Mouse (Mus musculus): ENCODE data around the gene Ywhag. TPM values are rescaled to one million over a fixed set of nuclear protein-coding genes. Genes with fewer than 3 reads are reported as not detected.

Gene Ywhag
- polyA plus RNA-seq, 1 experiment: 80.3 TPM

DNA sequence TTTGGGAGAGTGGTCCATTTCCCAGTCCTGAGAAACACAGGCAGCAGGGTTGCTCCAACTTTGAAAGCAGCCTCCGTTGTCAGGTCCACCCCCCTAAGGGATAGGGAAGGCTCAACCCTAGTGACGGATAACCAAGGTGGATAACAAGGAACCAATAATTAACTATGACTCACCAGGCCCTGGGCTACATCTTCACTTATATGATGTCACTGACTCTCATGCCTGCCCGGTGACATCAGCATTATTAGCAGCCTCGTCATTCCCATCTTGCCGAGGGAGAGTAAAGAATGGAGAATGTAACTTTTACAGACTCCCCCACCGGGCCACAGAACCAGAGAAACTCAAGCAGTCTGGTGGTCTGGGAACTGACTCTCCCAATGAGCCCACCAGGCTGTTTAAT is 49.8 kb downstream of the Ywhag start:
- no peak for TF ChIP-seq CTCF (IDR thresholded peaks at IDR 0.05; ENCODE audit: insufficient read depth, low read length)
- TF ChIP-seq POLR2A (IDR thresholded peaks at IDR 0.05; ENCODE audit: borderline replicate concordance, extremely low read depth, low read depth, low read length): no peak
- H3K4me3 ChIP-seq (replicated peaks; ENCODE audit: extremely low read depth, low read depth, low read length): no peak overlapping the region
- WGBS: 71% methylated on average over 6 of the region's 6 CpGs
- peaks cover 5% of the 10 kb centered on the region for H3K4me1 ChIP-seq (ENCODE audit: control insufficient read depth, insufficient read depth, low read length)
- DNase-seq: no peak

DNA sequence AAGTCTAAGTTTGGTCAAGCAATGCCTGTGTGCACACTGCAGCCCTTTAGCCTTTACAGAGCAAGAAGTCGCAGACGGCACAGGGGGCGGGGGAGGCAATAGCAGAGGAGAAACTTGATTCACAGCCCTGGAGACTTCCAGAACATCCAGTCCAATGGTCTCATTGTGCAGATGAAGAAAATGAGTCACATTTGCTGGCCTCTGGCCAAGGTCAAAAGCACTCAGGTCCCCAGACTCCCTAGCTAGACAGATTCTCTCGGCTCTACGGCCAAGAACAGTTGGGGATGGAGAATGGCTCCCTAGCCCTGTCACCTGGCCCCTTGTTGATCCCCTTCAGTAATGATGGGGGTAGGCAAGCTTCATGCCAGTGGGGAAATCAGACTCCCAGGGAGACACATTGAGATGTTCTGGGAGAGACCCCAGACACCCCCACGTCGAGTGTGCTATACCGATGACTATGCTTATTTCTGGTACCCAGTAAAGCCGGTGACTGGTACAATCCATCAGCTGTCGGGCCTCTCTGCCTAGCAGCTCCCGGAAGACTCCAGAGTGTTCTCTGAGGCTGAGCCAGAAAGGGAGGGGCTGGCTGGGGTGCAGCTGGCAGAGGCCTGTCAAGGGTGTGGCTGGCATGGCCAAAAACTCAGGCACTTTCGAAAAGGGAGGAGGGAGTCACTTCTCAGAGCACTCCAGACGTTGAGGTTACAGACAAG is 54.8 kb downstream of the Ywhag start:
- H3K4me3 ChIP-seq (replicated peaks; ENCODE audit: extremely low read depth, low read depth, low read length): no peak overlapping the region
- peak; percentile 90 for DNase-seq
- WGBS: 12% methylated on average over 13 of the region's 13 CpGs
- H3K4me1 ChIP-seq (ENCODE audit: control insufficient read depth, insufficient read depth, low read length): peaks cover 16% of the 10 kb centered on the region
- TF ChIP-seq CTCF (IDR thresholded peaks at IDR 0.05; ENCODE audit: insufficient read depth, low read length) (no peak), POLR2A (IDR thresholded peaks at IDR 0.05; ENCODE audit: borderline replicate concordance, extremely low read depth, low read depth, low read length) (no peak; the same call in 1 of the 2 replicates)

DNA sequence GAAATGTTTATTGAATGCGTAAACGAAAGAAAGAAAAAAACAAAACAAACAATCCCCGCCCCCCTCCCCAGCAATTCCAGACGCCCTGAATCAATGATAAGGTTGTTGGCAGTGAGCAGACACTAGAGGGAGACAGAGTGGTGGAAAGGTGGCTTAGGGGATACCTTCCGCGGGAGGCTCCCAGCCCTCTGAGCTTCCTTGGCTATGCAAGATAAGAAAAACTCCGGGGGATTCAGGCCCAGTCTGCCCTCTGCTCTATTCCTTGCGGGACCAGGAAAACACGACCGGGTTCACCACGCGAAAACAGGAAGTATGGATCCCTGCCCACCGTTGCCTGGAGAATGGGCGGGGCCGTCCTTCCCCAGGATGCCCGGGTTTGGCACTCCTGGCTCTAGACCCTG is 56.6 kb downstream of the Ywhag start:
- Histone ChIP-seq H3K4me3 (replicated peaks; ENCODE audit: extremely low read depth, low read depth, low read length) (peak overlapping the region; percentile 69), H3K4me1 (ENCODE audit: control insufficient read depth, insufficient read depth, low read length) (peaks cover 16% of the 10 kb centered on the region)
- TF ChIP-seq POLR2A (IDR thresholded peaks at IDR 0.05; ENCODE audit: borderline replicate concordance, extremely low read depth, low read depth, low read length) (peak; percentile 63; the same call in 1 of the 2 replicates), CTCF (IDR thresholded peaks at IDR 0.05; ENCODE audit: insufficient read depth, low read length) (peak; percentile 70)
- WGBS: under 1% methylated on average over 16 of the region's 16 CpGs
- peak; percentile 65 for DNase-seq

DNA sequence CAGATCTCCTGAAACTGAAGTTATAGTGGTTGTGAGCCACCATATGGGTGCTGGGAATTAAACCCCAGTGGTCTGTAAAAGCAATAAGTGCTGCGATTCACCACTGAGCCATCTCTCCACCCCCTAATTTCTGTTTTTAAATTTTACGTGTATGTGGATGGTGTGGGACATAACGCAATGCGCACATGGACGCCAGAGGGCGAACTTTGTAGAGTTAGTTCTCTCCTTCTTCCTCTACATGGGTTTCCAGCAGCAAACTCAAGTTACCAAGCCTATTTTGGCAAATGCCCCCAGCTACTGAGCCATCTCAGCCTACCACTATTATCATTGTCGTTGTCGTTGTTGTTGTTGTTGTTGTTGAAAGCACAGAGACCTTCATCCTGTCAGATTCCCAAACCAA is 57.2 kb downstream of the Ywhag start:
- H3K4me1 ChIP-seq (ENCODE audit: control insufficient read depth, insufficient read depth, low read length): peaks cover 16% of the 10 kb centered on the region
- H3K4me3 ChIP-seq (replicated peaks; ENCODE audit: extremely low read depth, low read depth, low read length): no peak overlapping the region
- WGBS: 10% methylated on average over 8 of the region's 8 CpGs
- DNase-seq: peak; percentile 74
- TF ChIP-seq CTCF (IDR thresholded peaks at IDR 0.05; ENCODE audit: insufficient read depth, low read length): peak; percentile 61
- no peak for TF ChIP-seq POLR2A (IDR thresholded peaks at IDR 0.05; ENCODE audit: borderline replicate concordance, extremely low read depth, low read depth, low read length)

DNA sequence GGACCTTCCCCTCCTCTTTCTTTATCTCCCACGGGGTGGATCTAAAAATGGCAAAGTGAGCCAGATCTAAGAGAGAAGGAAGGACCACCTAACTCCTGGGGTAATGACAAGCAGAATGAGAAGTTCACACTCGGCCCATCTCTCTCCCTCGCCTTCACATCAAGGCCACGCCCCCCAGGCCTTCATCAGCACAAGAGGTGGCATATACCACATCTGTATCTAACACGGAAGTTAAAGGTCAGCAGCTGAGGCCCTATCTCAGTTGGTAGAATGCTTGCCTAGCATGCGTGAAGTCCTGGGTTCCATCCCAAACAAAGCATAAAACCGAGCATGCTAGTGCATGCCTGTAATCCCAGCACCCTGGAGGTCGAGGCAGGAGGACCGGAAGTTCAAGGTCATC is 60.7 kb downstream of the Ywhag start:
- no peak for DNase-seq
- Histone ChIP-seq H3K4me1 (ENCODE audit: control insufficient read depth, insufficient read depth, low read length) (peaks cover 6% of the 10 kb centered on the region), H3K4me3 (replicated peaks; ENCODE audit: extremely low read depth, low read depth, low read length) (no peak overlapping the region)
- whole genome bisulfite sequencing: 63% methylated on average over 9 of the region's 9 CpGs
- TF ChIP-seq POLR2A (IDR thresholded peaks at IDR 0.05; ENCODE audit: borderline replicate concordance, extremely low read depth, low read depth, low read length) (no peak), CTCF (IDR thresholded peaks at IDR 0.05; ENCODE audit: insufficient read depth, low read length) (no peak)

DNA sequence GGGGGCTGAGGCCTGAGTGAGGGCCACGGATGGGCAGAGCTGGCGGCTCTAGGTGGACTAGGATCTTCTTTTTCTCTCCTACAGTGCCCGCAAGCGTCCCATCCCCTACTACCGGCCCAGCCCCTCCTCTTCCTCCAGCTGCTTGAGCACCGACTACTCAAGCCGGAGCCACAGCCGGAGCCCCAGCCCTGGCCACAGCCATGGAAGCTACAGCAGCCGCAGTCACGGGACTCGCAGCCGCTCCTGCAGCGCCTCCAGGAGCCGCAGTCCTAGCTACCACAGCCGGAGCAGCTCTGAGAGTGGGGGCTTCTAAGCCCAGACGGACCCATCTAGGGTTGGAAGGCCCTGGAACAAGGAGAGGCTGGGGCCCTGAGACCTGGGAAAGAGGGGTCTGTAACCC is 61.4 kb downstream of the Ywhag start:
- TF ChIP-seq POLR2A (IDR thresholded peaks at IDR 0.05; ENCODE audit: borderline replicate concordance, extremely low read depth, low read depth, low read length) (no peak), CTCF (IDR thresholded peaks at IDR 0.05; ENCODE audit: insufficient read depth, low read length) (no peak)
- 11% methylated on average over 16 of the region's 16 CpGs for WGBS
- DNase-seq: no peak
- peaks cover 3% of the 10 kb centered on the region; the same call in 1 of the 2 replicates for H3K4me1 ChIP-seq (ENCODE audit: control insufficient read depth, insufficient read depth, low read length)
- H3K4me3 ChIP-seq (replicated peaks; ENCODE audit: extremely low read depth, low read depth, low read length): no peak overlapping the region

DNA sequence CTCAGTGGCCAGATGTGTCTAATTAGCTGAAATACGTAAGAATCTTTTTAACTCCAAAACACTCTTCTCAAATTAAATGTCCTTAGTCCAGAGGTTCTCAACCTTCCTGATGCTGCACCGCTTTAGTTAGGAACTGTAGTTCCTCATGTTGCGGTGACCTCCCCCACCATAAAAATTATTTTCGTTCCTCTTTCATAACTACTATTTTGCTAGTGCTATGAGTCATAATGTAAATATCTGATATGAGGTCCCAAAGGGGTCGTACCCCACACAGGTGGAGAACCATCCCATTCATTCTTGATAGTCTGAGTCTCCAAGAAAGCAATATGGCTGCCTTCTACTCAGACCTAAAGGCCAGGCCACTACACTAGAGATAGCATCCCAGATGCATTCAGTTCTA is 63.9 kb downstream of the Ywhag start:
- no peak for DNase-seq
- Histone ChIP-seq H3K4me1 (ENCODE audit: control insufficient read depth, insufficient read depth, low read length) (no peaks in the 10 kb centered on the region), H3K4me3 (replicated peaks; ENCODE audit: extremely low read depth, low read depth, low read length) (no peak overlapping the region)
- 73% methylated on average over 5 of the region's 5 CpGs for WGBS
- TF ChIP-seq POLR2A (IDR thresholded peaks at IDR 0.05; ENCODE audit: borderline replicate concordance, extremely low read depth, low read depth, low read length) (no peak), CTCF (IDR thresholded peaks at IDR 0.05; ENCODE audit: insufficient read depth, low read length) (no peak)

DNA sequence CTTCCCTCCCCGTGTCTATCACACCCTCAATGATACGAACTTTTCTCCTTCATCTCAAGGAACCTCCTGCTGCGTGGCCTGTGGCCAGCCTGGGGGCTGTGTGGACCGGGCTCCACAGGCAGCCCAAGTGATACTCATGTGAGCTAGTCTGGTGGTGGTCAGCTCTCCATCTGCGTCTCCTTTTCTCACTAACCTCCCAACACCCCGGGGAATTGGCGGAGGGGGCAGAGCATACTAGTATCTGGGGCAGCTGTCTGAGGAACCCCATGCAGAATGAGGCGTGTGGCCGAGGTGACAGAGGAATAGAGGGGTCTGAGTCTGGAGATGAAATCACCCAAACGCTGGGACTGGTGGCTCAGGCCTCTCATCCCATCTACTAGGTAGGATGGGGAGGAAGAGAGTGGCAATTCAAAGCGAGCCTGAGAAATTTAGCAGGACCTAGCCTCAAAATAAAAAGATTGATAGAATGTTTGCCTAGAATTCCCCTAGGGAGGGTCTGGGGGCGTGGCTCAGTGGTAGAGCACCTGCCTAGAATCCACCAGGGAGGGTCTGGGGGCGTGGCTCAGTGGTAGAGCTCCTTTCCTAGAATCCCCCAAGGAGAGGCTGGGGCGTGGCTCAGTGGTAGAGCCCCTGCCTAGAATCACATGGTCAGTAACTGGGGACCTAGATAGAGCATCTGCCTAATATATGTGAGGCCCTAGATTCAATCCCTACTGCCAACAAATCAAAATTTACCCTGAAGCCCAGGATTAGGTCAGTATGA is 64.6 kb downstream of the Ywhag start:
- TF ChIP-seq POLR2A (IDR thresholded peaks at IDR 0.05; ENCODE audit: borderline replicate concordance, extremely low read depth, low read depth, low read length) (no peak), CTCF (IDR thresholded peaks at IDR 0.05; ENCODE audit: insufficient read depth, low read length) (no peak)
- DNase-seq: no peak
- Histone ChIP-seq H3K4me1 (ENCODE audit: control insufficient read depth, insufficient read depth, low read length) (no peaks in the 10 kb centered on the region), H3K4me3 (replicated peaks; ENCODE audit: extremely low read depth, low read depth, low read length) (no peak overlapping the region)
- 65% methylated on average over 14 of the region's 14 CpGs for WGBS

DNA sequence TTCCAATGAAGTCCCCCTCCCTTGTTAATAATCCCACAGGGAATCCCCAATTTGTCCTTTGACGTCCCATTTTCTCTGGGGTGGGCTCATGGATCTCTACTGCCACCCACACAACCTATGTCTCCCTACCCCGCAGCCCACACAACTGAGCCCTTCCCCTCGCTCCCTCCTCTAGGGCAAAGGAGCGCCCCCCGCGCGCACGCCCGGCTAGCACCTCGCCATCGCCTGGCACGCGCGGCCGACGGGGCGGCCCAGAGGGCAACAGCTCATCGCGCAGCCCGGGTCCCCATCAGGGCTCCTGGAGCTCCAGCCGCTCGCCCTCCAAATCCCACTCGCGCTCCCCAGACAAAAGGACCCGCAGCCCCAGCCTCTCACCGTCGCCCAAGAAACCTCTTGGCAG is 65.8 kb downstream of the Ywhag start:
- no peak for DNase-seq
- no peak overlapping the region for H3K4me3 ChIP-seq (replicated peaks; ENCODE audit: extremely low read depth, low read depth, low read length)
- TF ChIP-seq CTCF (IDR thresholded peaks at IDR 0.05; ENCODE audit: insufficient read depth, low read length): no peak
- no peak for TF ChIP-seq POLR2A (IDR thresholded peaks at IDR 0.05; ENCODE audit: borderline replicate concordance, extremely low read depth, low read depth, low read length)
- no peaks in the 10 kb centered on the region for H3K4me1 ChIP-seq (ENCODE audit: control insufficient read depth, insufficient read depth, low read length)
- 6% methylated on average over 26 of the region's 27 CpGs for WGBS
